Mouse (Mus musculus) heart, postnatal 25 days (tissue): ENCODE data around the gene Mysm1. TPM values are rescaled to one million over a fixed set of nuclear protein-coding genes. Genes with fewer than 3 reads are reported as not detected.

Experiments
- DNase-seq: peaks from one replicate; pipeline ENCODE4 v3.0.0; 2022; ENCODE audit warnings: low spot score
- intact Hi-C: fragments of 180-260 bp; cut with DNase I; formaldehyde crosslinking; loops from one replicate; pipeline ENCODE4 v1.15.1; 2025
- total RNA-seq, 2 experiments: library from RNA; stranded (reverse); gene quantifications; 2 replicates each; pipeline ENCODE4 v1.2.3; 2021

Mysm1 gene
- total RNA-seq, 2 experiments from 2014 or later, result 10.5 to 11.4 TPM

GRCm38 (mm10) chr4:94979500-94979915, 608 bp upstream of the Mysm1 start:
- intact Hi-C loops, result no loop called here
- no peak for DNase-seq

- DNase-seq, result no peak
- intact Hi-C loops, result no loop called here
Observed at GRCm38 (mm10) chr4:94973321-94973720, 5.6 kb downstream of the Mysm1 start.

- DNase-seq, result no peak
- intact Hi-C loops, result no loop called here
Observed at GRCm38 (mm10) chr4:94952773-94953172, 26.1 kb downstream of the Mysm1 start.

GRCm38 (mm10) chr4:94941221-94941855, 37.6 kb downstream of the Mysm1 start:
- intact Hi-C loops, result no loop called here
- no peak for DNase-seq

GRCm38 (mm10) chr4:94928743-94929142, 50.2 kb downstream of the Mysm1 start, which contains the start of gene Eqtn:
Gene Eqtn (minus strand): TSS chr4:94928843.
- intact Hi-C loops, result no loop called here
- DNase-seq, result no peak

- no peak for DNase-seq
- intact Hi-C loops, result loop anchor here (5.0 kb wide), 1 partner anchor 234 kb away; no protein-coding TSS in a partner anchor
Observed at GRCm38 (mm10) chr4:94901780-94902179, 77.1 kb downstream of the Mysm1 start.

- DNase-seq, result no peak
- intact Hi-C loops, result loop anchor here (5.0 kb wide), 1 partner anchor 233 kb away; no protein-coding TSS in a partner anchor
Observed at GRCm38 (mm10) chr4:94900744-94901143, 78.2 kb downstream of the Mysm1 start.

Other genes with a start within 250 kb of the Mysm1 start
- gene Tek, start 239.8 kb downstream of the Mysm1 start, total RNA-seq, result 10 to 100 TPM; 41.6 to 47.3 TPM
- gene Eqtn, start 50.3 kb downstream of the Mysm1 start, total RNA-seq, result not detected
- 10 to 100 TPM; 41.1 to 58.1 TPM for gene Jun, start 73.1 kb upstream of the Mysm1 start, total RNA-seq